Mouse (Mus musculus) liver, embryonic 12.5 days (tissue): ENCODE data around the gene Tfr2. TPM values are rescaled to one million over a fixed set of nuclear protein-coding genes. Genes with fewer than 3 reads are reported as not detected.

Experiments used
- ATAC-seq: fragments of 200-750 bp; cut with Nextera tagmentation; 2 replicates; pipeline ENCODE4 v1.8.0; 2017; ENCODE audit warnings: moderate number of reproducible peaks, mild to moderate bottlenecking, moderate library complexity
- H3K27ac ChIP-seq: fragments of 300-500 bp; sonication (generic); 2 replicates; pipeline ENCODE4 v1.5.1; 2016; ENCODE audit warnings: mild to moderate bottlenecking
- H3K27me3 ChIP-seq: fragments of 300-500 bp; sonication (generic); replicated peaks from 2 replicates; pipeline ENCODE4 v1.6.1; 2016; ENCODE audit warnings: mild to moderate bottlenecking, moderate library complexity
- H3K36me3 ChIP-seq: fragments of 300-500 bp; sonication (generic); 2 replicates; pipeline ENCODE4 v1.6.1; 2016; ENCODE audit warnings: mild to moderate bottlenecking, moderate library complexity
- H3K4me1 ChIP-seq: fragments of 300-500 bp; sonication (generic); 2 replicates; pipeline ENCODE4 v1.6.1; 2016
- H3K4me2 ChIP-seq: fragments of 300-500 bp; sonication (generic); 2 replicates; pipeline ENCODE4 v1.6.1; 2016; ENCODE audit warnings: mild to moderate bottlenecking, moderate library complexity
- H3K4me3 ChIP-seq: fragments of 300-500 bp; sonication (generic); 2 replicates; pipeline ENCODE4 v1.5.1; 2016; ENCODE audit warnings: mild to moderate bottlenecking, moderate library complexity
- H3K9ac ChIP-seq: fragments of 300-500 bp; sonication (generic); 2 replicates; pipeline ENCODE4 v1.6.1; 2016; ENCODE audit warnings: mild to moderate bottlenecking, moderate library complexity
- H3K9me3 ChIP-seq: fragments of 300-500 bp; sonication (generic); replicated peaks from 2 replicates; pipeline ENCODE4 v1.6.1; 2016; ENCODE audit warnings: mild to moderate bottlenecking, moderate library complexity
- WGBS: fragments of 180-500 bp; shearing (Covaris S2); methylation state at CpG from one replicate; pipeline ENCODE4 v1.1.7; 2016; ENCODE audit not compliant: insufficient replicate concordance; 5-methylcytosine and 5-hydroxymethylcytosine counted together
- polyA plus RNA-seq: library from polyadenylated mRNA; unstranded; fragments of >200 nt; fragmentation: Nextera tagmentation; extraction: Ambion mirVana; gene quantifications from 2 replicates; pipeline ENCODE4 v1.2.1, GENCODE M21; 2016

Gene Tfr2
- polyA plus RNA-seq, 1 experiment from 2014 or later, result 51.0 TPM

GRCm38 (mm10) chr5:137530075-137530474 is 39.6 kb upstream of the Tfr2 start:
- H3K27me3 ChIP-seq, result no peaks in the 10 kb centered on the region
- H3K4me1 ChIP-seq, result peaks cover 75% of the 10 kb centered on the region
- H3K4me2 ChIP-seq, result peak overlapping the region; percentile 98
- 81% methylated on average over 8 of the region's 8 CpGs for WGBS
- H3K9me3 ChIP-seq, result no peaks in the 10 kb centered on the region
- ATAC-seq, result no peak
- H3K27ac ChIP-seq, result peak overlapping the region; percentile 81; the same call in 1 of the 2 replicates
- peak overlapping the region; percentile 92 for H3K4me3 ChIP-seq
- H3K36me3 ChIP-seq, result peaks cover 55% of the 10 kb centered on the region
- H3K9ac ChIP-seq, result peak overlapping the region; percentile 95

DNA sequence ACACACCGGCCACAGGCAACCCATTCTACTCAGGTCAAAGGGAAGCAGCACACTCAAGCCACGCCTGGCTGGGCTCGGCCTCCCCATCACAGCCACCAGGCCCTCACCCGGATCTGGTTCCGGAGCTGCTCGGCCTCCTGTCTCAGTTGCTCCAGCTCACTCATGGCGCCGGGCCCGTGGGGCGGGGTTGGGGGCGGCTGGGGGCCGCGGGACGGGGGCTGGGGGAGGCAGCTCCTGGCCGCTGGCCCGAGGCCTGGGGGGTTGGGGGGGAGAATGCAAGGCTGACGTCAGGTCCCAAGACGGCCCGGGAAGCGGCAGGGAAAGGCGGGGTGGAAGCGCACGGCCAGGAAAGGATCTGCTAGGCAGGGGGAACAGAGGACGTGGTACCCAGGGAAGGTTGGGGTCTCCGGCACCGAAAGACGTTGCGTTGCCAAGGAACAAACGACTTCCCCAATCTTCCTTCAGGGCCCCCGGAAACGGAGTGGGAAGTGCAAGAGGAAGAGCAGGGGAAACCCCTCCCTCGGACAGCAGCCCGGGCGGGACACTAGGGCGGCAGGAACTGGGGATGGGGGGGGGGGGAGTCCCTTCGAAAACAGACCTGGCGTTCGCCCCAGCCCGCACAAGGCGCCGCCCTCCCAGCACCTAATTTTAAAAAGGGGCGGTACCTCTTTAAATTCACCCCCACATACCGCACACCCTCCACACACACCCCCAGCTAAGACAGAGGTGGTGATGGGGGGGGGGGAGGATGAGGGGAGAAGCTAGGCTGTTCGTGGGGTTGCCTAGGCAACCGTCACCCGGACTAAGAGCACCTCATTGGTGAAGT is 38.8 kb upstream of the Tfr2 start:
- peak; percentile 7 for ATAC-seq
- no peaks in the 10 kb centered on the region for H3K27me3 ChIP-seq
- peak overlapping the region; percentile 92 for H3K4me3 ChIP-seq
- H3K4me2 ChIP-seq, result peak overlapping the region; percentile 98
- peaks cover 68% of the 10 kb centered on the region for H3K4me1 ChIP-seq
- H3K36me3 ChIP-seq, result peaks cover 48% of the 10 kb centered on the region
- WGBS, result 13% methylated on average over 46 of the region's 46 CpGs
- peak overlapping the region; percentile 95 for H3K9ac ChIP-seq
- peak overlapping the region; percentile 81 for H3K27ac ChIP-seq
- no peaks in the 10 kb centered on the region for H3K9me3 ChIP-seq

GRCm38 (mm10) chr5:137531414-137532130 is 38.1 kb upstream of the Tfr2 start:
- Histone ChIP-seq H3K4me2 (peak overlapping the region; percentile 98), H3K36me3 (peaks cover 41% of the 10 kb centered on the region), H3K4me1 (peaks cover 61% of the 10 kb centered on the region), H3K4me3 (peak overlapping the region; percentile 92), H3K27me3 (0 out of 2 replicates have a peak, but pooled peaks cover 7% of the 10 kb centered on the region), H3K27ac (peak overlapping the region; percentile 81), H3K9me3 (no peaks in the 10 kb centered on the region), H3K9ac (peak overlapping the region; percentile 95)
- WGBS, result under 1% methylated on average over 51 of the region's 51 CpGs
- ATAC-seq, result peak; percentile 33

DNA sequence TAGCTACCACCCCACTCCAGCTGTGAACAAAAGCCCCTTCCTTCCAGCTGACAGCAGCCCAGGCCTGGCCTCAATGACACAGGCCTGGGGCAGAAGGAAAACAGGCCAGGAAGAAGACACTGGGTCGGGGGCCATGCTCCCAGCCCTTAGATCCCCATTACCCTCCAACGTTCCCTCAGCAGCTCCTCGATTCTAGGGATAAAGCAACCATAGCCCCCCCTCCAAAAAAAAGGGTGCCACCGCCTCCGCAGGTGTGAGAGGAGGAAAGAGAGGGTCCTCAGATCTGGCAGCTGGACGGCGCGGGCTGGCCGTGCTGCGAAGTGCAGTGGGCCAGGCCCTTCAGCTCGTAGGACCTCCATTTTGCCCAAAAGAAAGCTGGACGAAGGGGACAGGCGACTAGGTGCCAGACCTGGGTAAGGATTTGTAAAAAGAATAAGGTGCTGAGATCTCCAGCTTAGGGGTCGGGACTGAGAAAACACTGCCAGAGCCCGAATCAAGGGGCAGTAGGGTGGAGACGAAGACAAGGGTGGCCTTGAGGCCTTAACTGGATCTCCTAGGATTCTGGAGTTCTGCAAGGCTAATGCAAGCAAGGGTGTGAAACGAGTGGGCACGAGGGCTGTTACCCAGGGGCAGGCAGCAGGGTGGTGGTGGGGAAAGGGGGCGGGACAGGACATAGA is 37.4 kb upstream of the Tfr2 start:
- peaks cover 54% of the 10 kb centered on the region for H3K4me1 ChIP-seq
- under 1% methylated on average over 19 of the region's 19 CpGs for WGBS

GRCm38 (mm10) chr5:137532808-137533116 is 36.9 kb upstream of the Tfr2 start:
- peaks cover 29% of the 10 kb centered on the region for H3K36me3 ChIP-seq
- peaks cover 50% of the 10 kb centered on the region for H3K4me1 ChIP-seq
- no peaks in the 10 kb centered on the region for H3K9me3 ChIP-seq
- H3K4me2 ChIP-seq, result peak overlapping the region; percentile 98
- H3K9ac ChIP-seq, result peak overlapping the region; percentile 95
- under 1% methylated on average over 12 of the region's 12 CpGs for WGBS
- H3K27ac ChIP-seq, result peak overlapping the region; percentile 81
- peak overlapping the region; percentile 92 for H3K4me3 ChIP-seq
- peak; percentile 16 for ATAC-seq
- 0 out of 2 replicates have a peak, but pooled peaks cover 12% of the 10 kb centered on the region for H3K27me3 ChIP-seq

More for the DNA sequence above, 37.4 kb upstream of the Tfr2 start:
- no peak for ATAC-seq
- peak overlapping the region; percentile 98 for H3K4me2 ChIP-seq
- H3K27me3 ChIP-seq, result 0 out of 2 replicates have a peak, but pooled peaks cover 9% of the 10 kb centered on the region
- H3K36me3 ChIP-seq, result peaks cover 34% of the 10 kb centered on the region
- H3K27ac ChIP-seq, result peak overlapping the region; percentile 81
- peak overlapping the region; percentile 92 for H3K4me3 ChIP-seq
- no peaks in the 10 kb centered on the region for H3K9me3 ChIP-seq
- H3K9ac ChIP-seq, result peak overlapping the region; percentile 95

DNA sequence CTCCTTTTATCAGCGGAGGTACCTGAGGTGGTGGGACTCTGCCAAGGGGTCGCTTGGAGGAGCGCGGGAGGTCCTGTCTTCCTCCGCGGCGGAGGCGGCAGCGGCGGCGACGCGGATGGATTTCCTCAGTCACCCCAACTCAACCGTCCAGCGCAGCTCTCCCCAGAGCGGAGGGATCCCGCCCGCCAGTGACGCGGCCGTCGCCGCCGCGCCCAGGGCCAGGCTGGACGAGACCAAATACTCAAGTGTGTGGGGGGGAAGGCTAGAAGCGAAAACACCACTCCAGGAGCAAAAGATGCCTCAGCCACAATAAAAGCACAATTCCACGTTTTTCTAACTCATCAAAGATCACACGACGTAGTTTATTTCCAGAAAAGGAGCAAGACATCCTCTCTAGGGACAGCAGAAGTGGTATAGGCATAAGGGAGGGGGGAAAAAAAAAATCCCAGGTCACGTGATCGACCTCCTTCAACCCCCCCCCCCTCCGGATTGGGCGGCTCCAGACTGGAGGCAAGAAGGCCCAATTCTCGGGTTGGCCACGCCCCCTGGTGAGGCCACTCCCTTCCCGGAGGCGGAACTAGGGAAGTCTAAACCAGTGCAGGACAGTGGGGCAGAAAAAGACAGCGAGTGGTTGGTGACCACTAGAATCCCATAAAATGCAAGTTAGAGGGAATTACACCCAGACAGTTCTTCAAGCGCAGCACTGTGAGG is 36.4 kb upstream of the Tfr2 start, which contains the start of the genes Epo and Gnb2:
Epo (minus strand) TSS at position 126 of the 711 bp plus-strand sequence.
Gnb2 (minus strand) TSS at position 394 of the 711 bp plus-strand sequence.
- Histone ChIP-seq H3K27ac (peak within 1 kb of the TSS; percentile 81), H3K9me3 (no peaks in the 10 kb centered on the region), H3K36me3 (peaks cover 24% of the 10 kb centered on the region), H3K9ac (peak within 1 kb of the TSS; percentile 95), H3K27me3 (0 out of 2 replicates have a peak, but pooled peaks cover 12% of the 10 kb centered on the region), H3K4me2 (peak within 1 kb of the TSS; percentile 98), H3K4me3 (peak within 1 kb of the TSS; percentile 92), H3K4me1 (peaks cover 44% of the 10 kb centered on the region)
- under 1% methylated on average over 40 of the region's 40 CpGs for WGBS
- peak; percentile 80 for ATAC-seq

GRCm38 (mm10) chr5:137534762-137535161 is 34.9 kb upstream of the Tfr2 start:
- Histone ChIP-seq H3K4me3 (no peak overlapping the region), H3K27me3 (0 out of 2 replicates have a peak, but pooled peaks cover 12% of the 10 kb centered on the region), H3K9me3 (no peaks in the 10 kb centered on the region), H3K4me2 (no peak overlapping the region), H3K4me1 (peaks cover 32% of the 10 kb centered on the region), H3K9ac (no peak overlapping the region), H3K36me3 (peaks cover 9% of the 10 kb centered on the region), H3K27ac (no peak overlapping the region)
- 82% methylated on average over 3 of the region's 3 CpGs for WGBS
- no peak for ATAC-seq

- H3K4me3 ChIP-seq, result no peak overlapping the region
- 54% methylated on average over 9 of the region's 9 CpGs for WGBS
- H3K27me3 ChIP-seq, result 0 out of 2 replicates have a peak, but pooled peaks cover 12% of the 10 kb centered on the region
- H3K4me2 ChIP-seq, result no peak overlapping the region
- peaks cover 4% of the 10 kb centered on the region for H3K36me3 ChIP-seq
- H3K9ac ChIP-seq, result no peak overlapping the region
- no peaks in the 10 kb centered on the region for H3K9me3 ChIP-seq
- no peak overlapping the region for H3K27ac ChIP-seq
- no peak for ATAC-seq
- H3K4me1 ChIP-seq, result peaks cover 27% of the 10 kb centered on the region
Measured at GRCm38 (mm10) chr5:137535318-137535717, 34.3 kb upstream of the Tfr2 start.

DNA sequence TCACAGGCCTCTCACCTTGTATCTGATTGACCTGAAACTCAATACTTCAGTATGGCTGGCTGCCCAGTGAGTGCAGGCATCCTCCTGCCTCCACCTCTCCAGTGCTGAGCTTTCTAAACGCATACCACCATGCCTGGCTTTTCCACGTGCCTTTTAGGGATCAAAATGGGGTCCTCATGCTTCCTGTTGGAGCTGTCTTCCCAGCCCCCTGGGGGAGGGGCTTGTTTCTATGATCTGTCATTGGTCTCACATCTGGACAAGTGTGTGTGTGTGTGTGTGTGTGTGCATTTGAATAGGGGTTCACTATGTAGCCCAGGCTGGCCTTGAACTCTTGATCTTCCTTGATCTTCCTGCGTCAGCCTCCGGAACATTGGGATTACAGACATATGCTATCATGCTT is 32.2 kb upstream of the Tfr2 start:
- WGBS, result 45% methylated on average over 4 of the region's 4 CpGs

GRCm38 (mm10) chr5:137539291-137539801 is 30.3 kb upstream of the Tfr2 start:
- Histone ChIP-seq H3K27me3 (0 out of 2 replicates have a peak, but pooled peaks cover 12% of the 10 kb centered on the region), H3K4me2 (no peak overlapping the region), H3K27ac (no peak overlapping the region), H3K36me3 (no peaks in the 10 kb centered on the region), H3K9me3 (no peaks in the 10 kb centered on the region), H3K9ac (no peak overlapping the region), H3K4me1 (no peaks in the 10 kb centered on the region), H3K4me3 (no peak overlapping the region)
- WGBS, result 62% methylated on average over 7 of the region's 7 CpGs
- ATAC-seq, result no peak

More for the DNA sequence above, 32.2 kb upstream of the Tfr2 start:
- Histone ChIP-seq H3K36me3 (no peaks in the 10 kb centered on the region), H3K4me3 (no peak overlapping the region), H3K9ac (no peak overlapping the region), H3K27ac (no peak overlapping the region), H3K27me3 (0 out of 2 replicates have a peak, but pooled peaks cover 12% of the 10 kb centered on the region), H3K9me3 (no peaks in the 10 kb centered on the region), H3K4me2 (no peak overlapping the region), H3K4me1 (peaks cover 7% of the 10 kb centered on the region)
- ATAC-seq, result no peak

DNA sequence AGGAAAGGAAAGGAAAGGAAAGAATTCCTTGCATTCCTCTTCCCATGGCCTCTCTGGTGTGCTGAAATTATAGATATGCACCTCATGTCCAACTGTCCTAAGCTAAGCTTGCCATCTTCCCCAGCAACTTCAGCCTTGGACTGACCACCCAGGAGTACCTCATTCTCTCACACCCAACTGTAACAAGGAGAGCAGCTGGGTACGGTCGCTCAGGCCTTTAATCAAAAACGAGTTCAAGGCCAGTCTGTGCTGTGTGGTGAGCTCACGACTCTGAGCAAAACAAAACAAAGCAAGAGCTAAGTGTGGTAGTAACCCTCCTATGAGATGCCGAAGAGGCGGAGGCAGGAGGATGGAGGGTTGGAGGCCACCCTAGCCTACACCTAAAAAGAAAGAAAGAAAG is 28.6 kb upstream of the Tfr2 start:
- H3K9ac ChIP-seq, result no peak overlapping the region
- peaks cover 15% of the 10 kb centered on the region for H3K27me3 ChIP-seq
- no peaks in the 10 kb centered on the region for H3K9me3 ChIP-seq
- no peaks in the 10 kb centered on the region for H3K4me1 ChIP-seq
- H3K36me3 ChIP-seq, result no peaks in the 10 kb centered on the region
- no peak overlapping the region for H3K27ac ChIP-seq
- H3K4me3 ChIP-seq, result no peak overlapping the region
- WGBS, result 52% methylated on average over 6 of the region's 6 CpGs
- no peak for ATAC-seq
- no peak overlapping the region for H3K4me2 ChIP-seq
